Mouse (Mus musculus) spleen, adult 2 months (tissue): ENCODE results near the gene Tent5d. TPM values are rescaled to one million over a fixed set of nuclear protein-coding genes. Genes with fewer than 3 reads are reported as not detected.

Source experiments
- DNase-seq, 2 experiments: peaks; one replicate each; pipeline versions ENCODE4 v3.0.0 to v3.0.0-alpha.2; 2012 to 2021; ENCODE audit warnings: low spot score in 2 of 2, low read depth in 1 of 2
- H3K27ac ChIP-seq: fragments of 200-500 bp; 2 replicates; pipeline ENCODE4 v1.5.1; 2012; ENCODE audit warnings: low read length, inconsistent platforms; ENCODE audit not compliant: insufficient read depth
- H3K27me3 ChIP-seq: fragments of 200-500 bp; 2 replicates; pipeline ENCODE4 v1.6.1; 2012; ENCODE audit warnings: mild to moderate bottlenecking, moderate library complexity, low read length, inconsistent platforms; ENCODE audit not compliant: control insufficient read depth, insufficient read depth
- H3K36me3 ChIP-seq: fragments of 200-500 bp; 2 replicates; pipeline ENCODE4 v1.6.1; 2012; ENCODE audit warnings: mild to moderate bottlenecking, low read length, inconsistent platforms; ENCODE audit not compliant: control insufficient read depth, insufficient read depth
- H3K4me1 ChIP-seq: fragments of 200-500 bp; 2 replicates; pipeline ENCODE4 v1.6.1; 2011; ENCODE audit warnings: inconsistent platforms; ENCODE audit not compliant: control insufficient read depth, insufficient read depth, insufficient read length
- H3K4me3 ChIP-seq: fragments of 200-500 bp; 2 replicates; pipeline ENCODE4 v1.5.1; 2011; ENCODE audit warnings: mild to moderate bottlenecking, inconsistent platforms; ENCODE audit not compliant: insufficient read depth, insufficient read length; ENCODE audit errors: extremely low read depth
- CTCF ChIP-seq: fragments of 200-500 bp; IDR thresholded peaks from 2 replicates; pipeline ENCODE4 v1.5.1; 2011; ENCODE audit warnings: mild to moderate bottlenecking, inconsistent platforms; ENCODE audit not compliant: insufficient read depth, insufficient read length, insufficient replicate concordance; ENCODE audit errors: extremely low read depth
- POLR2A ChIP-seq: fragments of 200-500 bp; IDR thresholded peaks from 2 replicates; pipeline ENCODE4 v1.6.1; 2011; ENCODE audit warnings: low read depth, low read length, inconsistent platforms
- whole genome bisulfite sequencing: fragments of 180-500 bp; shearing (Covaris S2); methylation state at CpG from one replicate; pipeline ENCODE4 v1.1.7; 2018; 5-methylcytosine and 5-hydroxymethylcytosine counted together
- polyA plus RNA-seq: library from polyadenylated mRNA; depleted of rRNA; stranded (reverse); fragments of >200 nt; gene quantifications from 2 replicates; pipeline ENCODE4 v1.2.3, GENCODE M21; 2012; rRNA removed

Gene Tent5d
- not detected in 2 replicates for polyA plus RNA-seq

DNA sequence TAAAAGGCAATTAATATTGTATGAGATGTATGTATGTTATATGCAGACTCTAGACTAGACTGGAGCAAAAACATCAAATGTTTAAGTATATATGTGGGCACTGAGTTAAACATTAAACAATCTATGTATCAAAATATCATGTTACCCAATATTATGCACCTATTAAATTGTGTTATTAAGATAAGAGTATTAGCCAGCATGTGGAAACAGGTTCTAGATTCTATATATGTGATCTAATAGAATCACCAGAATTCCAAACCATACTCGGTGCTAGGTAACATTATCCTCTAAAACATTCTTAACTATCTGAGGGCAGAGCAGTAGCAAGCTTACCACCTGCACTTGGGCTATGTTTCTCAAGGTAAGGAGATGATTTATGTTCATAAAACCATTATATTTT is at the start of gene Tent5d:
Tent5d (plus strand) TSS at position 301 of the 400 bp plus-strand sequence.
- no peak within 1 kb of the TSS for H3K27ac ChIP-seq
- DNase-seq: no peak
- 85% methylated on average over 1 of the region's 1 CpGs for WGBS
- no peak for TF ChIP-seq POLR2A
- TF ChIP-seq CTCF: no peak
- H3K36me3 ChIP-seq: no peaks in the 10 kb centered on the region; the same call in 1 of the 2 replicates
- H3K4me1 ChIP-seq: no peaks in the 10 kb centered on the region
- H3K4me3 ChIP-seq: no peak within 1 kb of the TSS
- no peaks in the 10 kb centered on the region for H3K27me3 ChIP-seq

DNA sequence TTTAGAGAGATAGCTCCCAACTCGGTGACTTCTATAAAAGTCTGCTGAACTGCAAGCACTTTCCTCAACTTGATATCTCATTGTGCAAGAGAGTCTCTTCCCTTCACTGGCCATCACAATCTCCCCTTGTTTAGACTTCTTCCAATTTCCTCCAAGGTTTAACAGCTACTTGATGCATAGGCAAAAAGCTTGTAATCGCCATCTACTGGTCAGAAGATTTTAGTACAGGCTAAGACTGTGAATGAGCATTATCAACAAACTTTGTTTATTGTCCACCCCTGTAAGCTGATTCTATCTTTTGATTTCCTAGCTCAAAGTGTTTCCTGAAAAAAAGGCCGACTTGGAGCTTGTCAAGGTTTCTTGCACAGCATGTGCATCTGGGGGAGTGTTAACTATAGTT is 24.5 kb upstream of the Tent5d start:
- DNase-seq: no peak
- WGBS: 26% methylated on average over 3 of the region's 3 CpGs
- no peaks in the 10 kb centered on the region for H3K4me1 ChIP-seq
- TF ChIP-seq POLR2A (no peak), CTCF (no peak)
- H3K27ac ChIP-seq: no peak overlapping the region
- no peaks in the 10 kb centered on the region for H3K27me3 ChIP-seq
- no peaks in the 10 kb centered on the region for H3K36me3 ChIP-seq
- H3K4me3 ChIP-seq: no peak overlapping the region

DNA sequence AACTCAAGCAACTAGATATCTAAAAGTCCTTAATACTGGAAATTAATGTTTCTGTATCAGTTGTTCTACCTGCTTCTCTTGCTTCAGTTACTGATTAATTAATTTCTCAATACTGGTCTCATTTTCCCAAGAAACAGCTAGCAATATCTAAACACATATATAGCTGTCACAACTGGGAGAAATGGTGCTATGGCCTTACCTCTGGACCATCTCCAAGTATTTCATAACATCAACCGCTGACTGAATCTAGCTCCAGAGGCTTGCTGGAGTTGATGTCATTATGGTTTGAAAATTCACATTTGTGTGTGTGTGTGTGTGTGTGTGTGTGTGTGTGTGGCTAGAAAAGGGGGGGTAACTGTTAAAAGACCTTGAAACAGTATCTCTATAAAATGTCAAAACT is 2.3 kb upstream of the Tent5d start:
- H3K36me3 ChIP-seq: no peaks in the 10 kb centered on the region; the same call in 1 of the 2 replicates
- no peak for DNase-seq
- H3K4me1 ChIP-seq: no peaks in the 10 kb centered on the region
- no peak overlapping the region for H3K4me3 ChIP-seq
- TF ChIP-seq CTCF (no peak), POLR2A (no peak)
- no peak overlapping the region for H3K27ac ChIP-seq
- H3K27me3 ChIP-seq: no peaks in the 10 kb centered on the region
- WGBS: 77% methylated on average over 1 of the region's 1 CpGs

DNA sequence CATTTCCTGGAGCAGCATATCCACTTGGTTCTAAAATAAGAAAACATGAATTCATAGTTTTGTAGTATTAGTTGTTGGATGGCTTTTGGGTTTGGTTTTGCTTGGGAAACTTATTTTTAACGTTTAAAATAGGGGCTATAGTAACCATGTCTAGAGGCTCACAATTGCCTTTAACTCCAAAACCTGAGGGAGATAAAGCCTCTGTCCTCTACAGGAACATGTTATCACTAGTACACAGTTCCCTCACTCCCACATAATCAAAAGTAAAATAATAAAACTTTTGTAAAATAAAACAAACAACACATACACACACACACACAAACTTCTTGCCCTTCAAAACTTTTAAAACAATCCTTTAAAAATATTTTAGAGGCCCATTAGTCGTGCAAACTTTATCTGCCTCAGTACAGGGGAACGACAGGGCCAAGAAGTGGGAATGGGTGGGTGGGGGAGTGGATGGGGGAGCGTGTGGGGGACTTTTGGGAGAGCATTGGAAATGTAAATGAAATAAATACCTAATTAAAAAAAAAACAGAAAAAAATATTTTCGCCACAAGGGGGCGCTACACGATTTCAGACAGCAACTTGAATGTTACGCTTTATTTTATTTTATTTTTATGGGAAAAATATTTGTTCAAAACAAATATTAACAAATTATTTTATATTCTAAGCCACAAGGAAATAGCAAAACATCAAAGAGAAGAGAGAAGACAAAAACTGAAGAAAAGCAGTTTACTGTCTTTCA is 1.5 kb upstream of the Tent5d start:
- H3K36me3 ChIP-seq: no peaks in the 10 kb centered on the region; the same call in 1 of the 2 replicates
- H3K27me3 ChIP-seq: no peaks in the 10 kb centered on the region
- no peak for DNase-seq
- no peak overlapping the region for H3K4me3 ChIP-seq
- TF ChIP-seq CTCF (no peak), POLR2A (no peak)
- 33% methylated on average over 8 of the region's 8 CpGs for WGBS
- no peak overlapping the region for H3K27ac ChIP-seq
- no peaks in the 10 kb centered on the region for H3K4me1 ChIP-seq

DNA sequence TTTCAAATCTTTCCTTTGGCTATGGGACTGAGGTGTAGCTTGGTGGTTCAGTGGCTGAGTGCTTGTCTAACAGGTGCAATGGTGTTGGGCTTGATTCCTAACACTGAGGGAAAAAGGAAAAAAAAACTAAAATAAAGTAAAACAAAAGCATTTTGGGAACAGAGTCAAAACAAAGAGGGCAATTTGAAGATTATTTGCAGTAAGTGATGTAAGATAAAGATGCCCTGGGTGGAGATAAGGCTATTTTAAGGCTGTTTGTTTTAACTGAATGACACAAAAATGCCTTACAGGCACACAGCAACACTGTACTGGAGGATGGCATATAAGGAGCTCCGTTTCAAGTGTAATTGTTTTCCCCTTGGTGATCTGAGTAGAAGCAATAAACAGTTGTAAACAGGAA is 3.4 kb downstream of the Tent5d start:
- no peak for TF ChIP-seq POLR2A
- TF ChIP-seq CTCF: no peak
- no peak overlapping the region for H3K27ac ChIP-seq
- H3K4me1 ChIP-seq: no peaks in the 10 kb centered on the region
- no peak for DNase-seq
- no peaks in the 10 kb centered on the region for H3K27me3 ChIP-seq
- 71% methylated on average over 1 of the region's 1 CpGs for WGBS
- no peaks in the 10 kb centered on the region; the same call in 1 of the 2 replicates for H3K36me3 ChIP-seq
- H3K4me3 ChIP-seq: no peak overlapping the region

DNA sequence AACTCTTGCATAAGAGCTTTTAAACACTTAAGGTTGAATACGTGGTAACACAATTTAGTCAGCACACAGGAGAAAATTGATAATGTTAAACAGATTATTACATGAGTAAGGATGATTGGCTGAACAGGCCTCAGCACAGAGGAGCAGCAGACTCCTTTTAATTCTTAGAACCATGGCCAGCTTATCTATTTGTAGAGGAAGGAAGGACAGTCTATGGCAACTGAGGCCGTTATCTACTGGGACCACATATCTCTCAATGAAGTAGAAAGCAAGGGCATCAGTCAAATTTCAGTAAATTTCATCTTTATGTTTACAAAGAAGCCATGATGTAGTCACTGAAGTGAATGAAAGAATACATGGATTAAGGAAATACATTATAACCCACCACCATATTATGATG is 4.5 kb downstream of the Tent5d start:
- WGBS: 85% methylated on average over 2 of the region's 2 CpGs
- no peaks in the 10 kb centered on the region for H3K27me3 ChIP-seq
- TF ChIP-seq POLR2A (no peak), CTCF (no peak)
- H3K27ac ChIP-seq: no peak overlapping the region
- no peak for DNase-seq
- no peak overlapping the region for H3K4me3 ChIP-seq
- no peaks in the 10 kb centered on the region for H3K4me1 ChIP-seq
- no peaks in the 10 kb centered on the region; the same call in 1 of the 2 replicates for H3K36me3 ChIP-seq

DNA sequence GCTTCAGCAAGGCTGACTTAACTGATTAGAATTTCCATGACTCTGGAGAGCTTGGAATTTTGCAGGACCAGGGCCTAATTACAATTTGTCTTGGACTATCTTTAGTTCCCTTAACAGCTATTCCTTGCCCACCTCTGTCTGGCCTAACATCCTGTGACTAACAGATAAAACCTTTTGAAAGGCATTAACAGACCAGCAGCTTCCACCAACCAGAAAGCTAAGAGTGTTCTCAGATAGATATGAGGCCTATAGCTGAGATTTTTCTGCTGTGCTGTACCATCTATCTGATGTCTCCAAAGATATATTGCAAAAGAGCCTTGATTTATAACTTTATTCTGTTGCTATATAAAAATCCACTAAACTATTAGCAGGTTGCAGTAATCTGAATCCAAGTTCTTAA is 19.7 kb downstream of the Tent5d start:
- H3K4me1 ChIP-seq: no peaks in the 10 kb centered on the region
- H3K27ac ChIP-seq: no peak overlapping the region
- no peak for TF ChIP-seq CTCF
- TF ChIP-seq POLR2A: no peak
- H3K27me3 ChIP-seq: no peaks in the 10 kb centered on the region
- H3K4me3 ChIP-seq: no peak overlapping the region
- H3K36me3 ChIP-seq: no peaks in the 10 kb centered on the region
- no peak for DNase-seq
